Mouse (Mus musculus) thymus, postnatal 25 days (tissue): ENCODE data around the gene Insl5.

Source experiments
- DNase-seq: peaks from one replicate; pipeline ENCODE4 v3.0.0; 2022

The Insl5 gene

DNA sequence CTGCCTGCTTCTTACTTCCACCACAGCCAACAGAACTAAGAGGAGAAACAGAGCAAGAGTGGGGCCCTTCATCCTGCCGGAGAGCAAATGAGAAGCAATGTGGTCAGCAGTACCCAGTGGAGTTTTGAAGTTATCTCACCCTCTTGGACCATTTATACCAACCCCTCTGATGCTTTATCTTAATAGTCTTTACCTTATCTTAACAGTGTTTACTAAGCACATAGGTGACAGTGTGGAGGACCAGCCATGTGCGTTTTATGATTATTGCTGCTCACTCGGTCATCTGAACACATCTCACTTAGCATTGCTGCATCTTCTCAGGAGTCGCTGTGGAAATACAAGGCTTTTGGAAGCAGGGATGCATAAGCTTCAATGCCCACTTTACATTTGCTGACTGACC is at the start of gene Insl5:
TSS of gene Insl5 (minus strand) at position 222 of the 400 bp plus-strand sequence.
- no peak for DNase-seq

DNA sequence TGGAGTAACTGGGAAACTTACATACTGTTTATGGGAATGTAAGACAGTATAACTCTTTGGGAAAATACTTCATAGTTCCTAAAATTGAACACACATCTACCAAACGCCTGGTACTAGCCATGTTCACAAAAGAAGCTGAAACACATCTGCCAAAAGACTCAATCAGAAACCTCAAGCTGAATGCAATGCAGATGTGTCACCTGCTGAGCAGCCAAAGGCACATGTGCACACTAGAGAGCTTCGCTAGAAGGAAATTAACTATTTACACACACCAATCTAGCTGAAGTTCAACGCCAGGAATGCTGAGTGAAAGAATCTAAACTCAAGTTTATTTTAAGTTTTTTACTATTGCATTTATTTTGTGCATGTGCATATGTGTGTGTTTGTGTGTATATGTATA is 44.0 kb upstream of the Insl5 start:
- peak; percentile 36 for DNase-seq

GRCm38 (mm10) chr4:103067906-103068655 is 41.4 kb upstream of the Insl5 start:
- DNase-seq, result peak; percentile 33

GRCm38 (mm10) chr4:103064976-103065375 is 38.3 kb upstream of the Insl5 start:
- peak; percentile 65 for DNase-seq

DNA sequence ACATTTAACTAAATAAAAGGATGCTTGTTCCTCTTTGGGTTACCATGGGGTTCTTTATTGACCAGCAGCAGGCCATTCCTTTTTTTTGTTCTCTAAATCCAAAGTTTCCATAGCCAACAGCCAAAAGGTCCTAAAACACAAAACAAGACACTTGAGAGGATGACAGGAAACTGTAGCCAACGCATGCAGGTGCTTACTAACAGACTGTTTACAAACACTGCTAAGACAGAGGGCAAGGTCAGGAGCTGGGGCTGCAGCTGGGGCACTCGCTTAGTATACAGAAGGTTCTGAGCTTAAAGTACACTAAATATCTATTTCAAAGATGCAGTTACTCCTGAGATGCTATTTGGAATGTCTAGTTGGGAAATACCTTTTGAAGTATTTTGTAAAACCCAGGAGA is 37.8 kb upstream of the Insl5 start:
- peak; percentile 53 for DNase-seq

- no peak for DNase-seq
These were observed 30.3 kb upstream of the Insl5 start for GRCm38 (mm10) chr4:103056909-103057308.

DNA sequence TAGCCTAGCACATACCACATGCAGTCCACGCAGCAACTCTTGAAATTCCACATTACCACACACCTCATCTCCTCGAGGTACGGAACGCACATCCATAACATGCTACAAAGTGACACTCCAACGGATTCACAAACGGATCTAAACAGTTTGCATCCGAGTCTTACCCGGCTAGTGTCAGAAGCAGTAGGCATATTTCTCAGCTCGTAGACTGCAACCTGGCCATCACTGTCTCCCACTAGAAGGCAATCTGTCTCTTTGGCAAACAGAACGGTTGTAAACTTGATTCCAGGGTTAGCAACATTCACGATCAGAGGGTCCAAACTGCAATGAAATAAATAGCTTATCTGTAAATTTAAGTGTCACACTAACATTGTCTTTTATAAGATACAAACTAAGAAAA is 21.4 kb upstream of the Insl5 start:
- no peak for DNase-seq

DNA sequence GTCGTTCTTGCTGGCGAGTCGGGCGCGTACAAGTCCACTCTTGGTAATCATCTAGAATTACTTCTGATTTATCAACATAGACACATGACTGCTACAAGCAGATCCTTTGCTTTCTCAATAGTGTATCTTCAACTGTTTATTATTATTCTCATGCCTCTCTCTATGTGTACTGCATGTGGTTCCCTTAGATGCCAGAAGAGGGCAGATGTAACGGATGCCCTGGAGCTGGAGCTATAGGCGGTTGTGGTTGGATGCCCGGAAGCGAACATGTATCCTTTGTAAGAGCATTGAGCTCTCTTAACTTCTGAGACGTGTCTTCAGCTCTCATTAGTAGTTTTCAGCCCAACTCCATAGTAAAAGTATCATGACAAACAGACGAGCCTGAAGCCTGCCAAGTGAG is 16.4 kb upstream of the Insl5 start:
- DNase-seq, result no peak

DNA sequence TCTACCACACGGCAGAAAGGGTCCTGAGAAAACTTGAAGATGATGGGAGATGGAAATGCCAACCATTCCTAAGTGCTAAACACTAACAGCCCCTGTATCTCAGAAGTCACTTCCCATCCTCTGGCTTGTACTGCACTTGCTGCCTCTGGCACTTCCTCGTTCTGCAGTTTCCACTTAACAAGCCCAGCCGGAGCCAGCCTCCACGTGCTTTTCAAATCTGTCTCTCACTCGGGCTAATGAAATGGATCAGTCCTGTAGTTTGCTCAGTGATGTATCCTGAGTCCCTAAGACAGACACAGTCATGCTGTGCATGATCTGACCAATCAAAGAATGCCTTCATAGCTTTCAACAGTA is 13.2 kb upstream of the Insl5 start:
- DNase-seq, result peak; percentile 49

- DNase-seq, result peak; percentile 43
These were observed 12.6 kb upstream of the Insl5 start for GRCm38 (mm10) chr4:103039103-103039837.

- no peak for DNase-seq
These were observed 1.8 kb upstream of the Insl5 start for GRCm38 (mm10) chr4:103028177-103029088.

- DNase-seq, result no peak
These were observed 1.1 kb upstream of the Insl5 start for GRCm38 (mm10) chr4:103027745-103028144.

DNA sequence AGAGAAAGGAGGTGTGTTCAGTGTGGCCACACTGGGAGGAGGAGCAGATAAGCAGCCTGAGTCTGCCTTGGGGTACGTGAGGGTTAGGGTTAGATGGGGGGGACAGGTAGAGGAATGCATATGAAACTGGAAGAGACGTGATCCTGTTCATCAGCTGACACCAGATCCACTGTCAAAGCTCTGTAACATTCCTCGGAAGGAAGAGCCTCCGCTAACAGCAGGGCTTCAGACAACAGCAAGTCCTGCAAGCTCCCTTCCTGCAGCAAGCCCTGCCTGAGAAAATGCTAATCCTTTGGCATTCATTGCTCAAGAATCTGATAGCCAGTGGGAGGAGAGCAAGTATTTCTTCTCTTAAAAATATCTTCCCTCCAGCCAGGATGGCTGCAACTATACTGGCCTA is 13.2 kb downstream of the Insl5 start:
- no peak for DNase-seq

GRCm38 (mm10) chr4:103011823-103012222 is 14.8 kb downstream of the Insl5 start:
- DNase-seq, result peak; percentile 61

- DNase-seq, result peak; percentile 55
These were observed 15.9 kb downstream of the Insl5 start for GRCm38 (mm10) chr4:103010734-103011133.

DNA sequence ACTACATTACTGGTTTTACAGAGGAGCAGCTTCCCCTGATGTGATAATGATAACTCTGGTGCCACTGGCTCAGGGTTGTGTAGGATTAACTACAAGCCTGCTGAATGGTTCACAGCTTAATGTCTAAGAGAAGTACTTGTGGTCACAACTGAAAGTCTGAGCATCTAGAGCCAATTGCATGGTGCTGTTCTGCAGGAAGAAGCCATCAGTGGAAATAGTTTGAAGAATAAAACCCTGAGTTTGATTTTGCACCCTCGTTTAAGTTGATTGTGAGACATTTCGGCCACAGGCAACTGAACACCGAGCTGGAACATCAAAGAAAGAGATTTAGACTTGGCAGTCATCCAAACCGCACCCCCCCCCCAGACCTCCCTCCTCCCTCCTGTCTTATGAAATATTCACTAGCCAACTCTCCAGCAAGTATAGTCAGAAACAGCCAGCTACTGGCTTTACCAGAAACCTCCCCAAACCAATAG is 19.7 kb downstream of the Insl5 start:
- DNase-seq, result no peak

DNA sequence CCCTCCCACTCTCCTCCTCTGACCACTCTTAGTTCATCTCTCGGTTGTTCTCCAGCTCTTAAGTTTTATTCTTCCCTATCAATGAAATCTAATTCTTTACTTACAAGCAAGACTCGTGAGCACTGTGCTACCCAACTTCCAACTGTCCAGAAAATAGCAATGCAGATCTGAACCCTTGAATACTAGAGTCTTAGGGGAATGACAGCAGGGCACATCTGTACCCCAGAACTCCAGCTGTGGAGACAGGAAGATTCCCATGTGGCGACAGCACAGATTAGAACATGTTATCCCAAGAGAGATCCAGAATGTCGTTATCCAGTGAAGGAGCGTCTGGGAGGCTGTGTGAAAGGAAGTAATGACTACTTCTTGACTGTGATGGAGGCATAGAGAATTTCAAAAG is 20.4 kb downstream of the Insl5 start:
- DNase-seq, result no peak

DNA sequence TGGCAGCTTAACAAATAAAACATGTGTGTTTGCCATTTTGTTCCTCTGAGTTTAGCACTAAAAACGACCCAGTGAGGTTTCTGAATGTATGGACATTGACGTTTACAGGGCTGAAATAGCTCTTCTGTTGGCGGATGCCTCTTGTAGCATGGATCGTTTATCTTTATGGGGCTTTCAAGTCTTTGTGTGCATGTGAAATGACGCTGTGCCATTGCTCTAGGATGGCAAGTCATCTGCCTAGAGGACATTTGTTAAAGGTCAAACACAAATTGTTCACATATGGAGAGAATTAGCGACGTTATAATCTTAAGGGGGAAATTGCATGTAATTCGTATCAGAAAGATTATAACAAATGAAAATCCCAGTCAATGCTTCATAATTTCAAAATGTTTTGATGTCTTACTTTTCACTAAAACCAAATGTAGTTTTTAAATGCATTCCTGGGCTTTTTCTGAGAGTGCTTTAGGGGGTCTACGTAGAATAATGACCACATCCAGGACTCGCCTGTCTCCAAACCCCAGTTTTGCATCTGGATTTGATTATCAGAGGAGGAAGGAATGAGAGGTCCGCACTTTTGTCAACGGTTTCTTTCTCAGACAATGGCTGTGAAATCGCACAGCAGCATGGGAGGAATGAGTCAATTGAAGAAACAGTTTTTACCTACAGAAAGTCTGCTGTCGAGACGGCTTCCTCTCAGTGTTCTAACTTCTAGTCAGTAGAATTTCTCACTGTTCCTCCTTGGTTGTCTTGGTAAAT is 21.3 kb downstream of the Insl5 start:
- DNase-seq, result no peak

GRCm38 (mm10) chr4:103004681-103005080 is 22.0 kb downstream of the Insl5 start:
- no peak for DNase-seq

DNA sequence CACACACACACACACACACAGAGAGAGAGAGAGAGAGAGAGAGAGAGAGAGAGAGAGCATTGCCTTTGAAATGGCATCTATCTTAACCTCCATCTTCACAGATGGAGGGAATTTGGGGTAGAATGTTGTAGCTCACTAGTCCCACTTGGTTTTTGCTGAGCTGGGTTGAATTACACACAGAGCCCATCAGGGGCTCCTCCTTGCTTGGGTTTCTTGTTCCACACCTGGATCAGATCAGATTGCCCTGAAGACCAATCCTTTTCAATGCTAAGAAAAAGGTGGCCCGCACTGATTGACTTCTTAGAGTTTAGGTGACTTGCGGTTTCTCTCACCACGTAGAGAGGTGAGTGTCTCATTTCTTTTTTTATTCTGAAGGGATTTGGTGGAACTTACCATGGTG is 35.0 kb downstream of the Insl5 start:
- peak; percentile 55 for DNase-seq

DNA sequence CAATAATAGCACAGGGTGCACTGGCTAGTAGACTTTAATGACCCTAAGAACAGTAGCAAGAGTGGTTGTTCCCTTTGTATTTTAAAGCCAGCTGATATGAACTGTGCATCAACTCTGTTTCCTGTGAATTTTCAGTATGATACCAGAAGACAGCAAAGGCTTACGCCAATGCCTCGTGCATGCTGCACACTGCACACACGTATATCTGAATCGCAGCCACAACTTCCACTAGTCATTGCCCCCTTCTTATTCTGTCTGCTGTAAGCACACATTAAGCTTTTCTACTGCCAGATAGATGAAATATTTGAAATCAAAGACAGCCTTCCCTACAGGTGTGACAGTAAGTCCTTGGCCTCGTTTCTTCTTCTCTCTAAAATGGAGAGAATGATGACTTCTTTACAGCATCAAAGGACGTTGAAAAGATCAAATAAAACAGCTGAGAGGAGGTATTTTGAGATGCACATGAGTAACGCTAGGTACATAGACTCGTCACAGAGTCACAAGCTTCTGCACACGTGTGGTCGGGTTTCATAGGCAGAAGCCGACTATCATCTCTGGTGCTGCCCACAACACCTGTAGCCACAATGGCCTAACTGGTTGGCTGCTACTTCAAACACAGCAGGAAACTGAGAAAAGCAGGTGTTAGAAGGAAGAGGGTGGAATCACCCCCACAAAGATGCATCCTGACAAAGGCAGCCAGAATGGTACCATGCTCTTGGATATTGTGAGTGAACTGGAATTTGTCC is 35.9 kb downstream of the Insl5 start:
- peak; percentile 75 for DNase-seq

GRCm38 (mm10) chr4:102990016-102990415 is 36.6 kb downstream of the Insl5 start:
- peak; percentile 63 for DNase-seq
